Mouse (Mus musculus): Measurements from ENCODE around the gene Ndel1.

The Ndel1 gene

DNA sequence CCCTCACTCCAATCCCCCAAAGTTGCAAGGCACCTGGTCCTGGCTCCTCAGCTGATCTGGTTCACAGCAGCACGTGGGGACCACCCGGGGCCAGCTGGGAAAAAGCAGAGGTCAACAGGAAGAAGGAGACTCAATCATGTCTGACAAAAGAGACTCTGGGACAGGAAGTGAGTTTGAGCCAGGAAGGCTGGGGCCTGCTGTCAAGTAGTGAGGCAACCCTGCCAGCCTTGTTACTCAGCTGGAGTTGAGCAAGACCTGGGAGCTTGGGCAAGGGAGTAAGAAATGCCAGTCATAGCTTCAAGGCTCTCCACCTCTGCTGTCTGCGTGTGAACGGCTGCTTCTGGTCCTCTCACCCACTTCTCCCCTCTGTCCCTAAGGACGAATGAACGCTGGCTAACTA, at the start of gene Ndel1:
Gene Ndel1 (minus strand): TSS at position 111 of the 400 bp plus-strand sequence.
- DNase-seq (ENCODE audit: low spot score): peak; percentile 92

DNA sequence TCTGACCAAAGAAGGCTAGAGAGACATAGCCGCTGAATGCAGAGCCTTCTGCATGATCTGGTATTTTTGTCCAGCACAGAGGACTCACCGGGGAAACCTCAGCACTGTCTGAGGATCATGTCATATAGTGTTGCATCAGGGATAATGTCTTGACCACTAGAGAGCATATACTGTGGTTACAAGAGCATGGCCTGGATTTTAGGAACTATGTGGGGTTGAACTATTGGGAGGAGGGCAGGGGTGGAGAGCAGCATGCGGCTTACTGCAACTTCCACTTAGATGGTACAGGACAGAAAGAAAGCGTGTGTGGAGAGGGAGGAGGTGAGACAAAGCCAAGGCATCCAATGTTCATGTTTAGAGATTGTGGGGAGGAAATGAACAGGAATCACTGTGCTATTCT, 42.9 kb upstream of the Ndel1 start:
- no peak for DNase-seq (ENCODE audit: low spot score)

DNA sequence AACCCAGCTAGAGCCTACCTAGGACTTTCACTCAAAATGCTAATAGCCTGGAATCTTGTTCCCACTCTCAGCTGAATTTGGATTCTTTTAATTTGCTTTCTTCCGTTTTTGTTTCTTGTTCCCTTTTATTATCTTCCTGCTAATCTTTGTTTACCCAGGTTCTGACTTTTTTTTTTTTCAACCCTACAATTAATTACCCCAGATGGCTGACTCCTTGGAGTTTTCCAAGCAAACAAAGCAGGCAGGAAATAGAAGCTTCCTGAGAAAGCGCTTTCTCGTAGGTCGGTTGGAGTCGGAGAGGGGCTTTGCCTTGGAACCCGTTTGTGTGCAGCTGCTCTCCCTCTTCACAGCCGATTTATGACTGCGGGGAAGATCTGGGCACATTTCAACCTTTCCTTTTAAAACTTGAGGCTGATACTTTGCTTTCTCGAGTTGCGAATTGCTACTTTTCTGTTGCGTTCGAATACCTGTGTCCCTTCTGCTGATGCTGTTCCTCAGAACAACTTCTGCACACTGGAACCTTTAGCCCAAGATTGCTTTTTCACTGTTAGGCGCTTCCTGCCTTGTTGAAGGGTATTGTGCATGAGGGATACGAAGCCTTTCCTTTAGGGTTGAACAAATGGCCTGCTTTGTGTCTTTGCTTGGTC, 40.0 kb upstream of the Ndel1 start:
- DNase-seq (ENCODE audit: low spot score): no peak

DNA sequence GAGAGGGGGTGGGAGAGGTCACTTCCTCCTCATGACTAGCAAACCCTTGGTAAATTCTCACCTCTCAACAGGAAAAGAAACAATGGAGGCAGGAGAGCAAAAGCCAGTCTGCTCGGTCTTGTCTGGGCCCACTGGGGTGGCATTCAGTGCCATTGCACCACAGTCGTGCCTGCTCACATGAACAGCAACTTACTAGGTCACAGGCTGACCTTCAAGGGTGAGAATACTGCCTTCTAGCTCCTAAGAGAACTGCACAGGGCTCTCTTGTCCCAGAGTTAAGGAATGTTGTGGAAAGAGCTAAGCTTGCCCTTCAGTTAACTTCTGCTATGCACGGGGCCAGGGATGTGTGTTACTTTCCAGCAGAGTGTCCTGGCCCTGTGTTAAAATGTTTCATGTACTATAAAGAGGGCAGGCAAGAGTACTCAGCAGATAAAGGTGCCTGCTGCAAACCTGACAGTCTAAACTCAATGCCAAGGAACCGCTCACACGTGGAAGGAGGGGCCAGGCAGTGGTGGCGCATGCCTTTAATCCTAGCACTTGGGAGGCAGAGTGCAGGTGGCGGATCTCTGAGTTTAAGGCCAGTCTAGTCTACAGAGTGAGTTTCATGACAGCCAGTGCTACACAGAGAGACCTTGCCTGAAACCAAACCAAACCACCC, 37.3 kb upstream of the Ndel1 start:
- DNase-seq (ENCODE audit: low spot score): no peak

DNA sequence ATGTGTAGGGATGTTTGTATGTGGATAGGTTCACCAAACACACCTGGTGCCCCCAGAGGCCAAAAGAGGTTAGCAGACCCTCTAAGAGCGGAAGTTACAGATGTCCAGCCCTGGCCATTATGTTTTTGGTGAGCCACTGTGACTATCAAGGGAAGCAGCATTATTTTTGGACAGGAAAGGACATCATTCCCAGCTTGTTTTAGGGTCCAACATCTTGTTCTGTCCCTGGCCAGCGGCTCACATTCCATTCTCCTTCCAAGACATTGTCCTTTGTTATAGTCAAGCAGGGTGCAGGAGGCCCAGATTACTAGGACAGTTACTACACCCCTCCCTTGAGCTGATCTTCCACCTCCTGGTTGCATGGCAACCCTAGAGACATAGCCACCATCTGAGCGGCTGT, 35.6 kb upstream of the Ndel1 start:
- DNase-seq (ENCODE audit: low spot score): no peak

DNA sequence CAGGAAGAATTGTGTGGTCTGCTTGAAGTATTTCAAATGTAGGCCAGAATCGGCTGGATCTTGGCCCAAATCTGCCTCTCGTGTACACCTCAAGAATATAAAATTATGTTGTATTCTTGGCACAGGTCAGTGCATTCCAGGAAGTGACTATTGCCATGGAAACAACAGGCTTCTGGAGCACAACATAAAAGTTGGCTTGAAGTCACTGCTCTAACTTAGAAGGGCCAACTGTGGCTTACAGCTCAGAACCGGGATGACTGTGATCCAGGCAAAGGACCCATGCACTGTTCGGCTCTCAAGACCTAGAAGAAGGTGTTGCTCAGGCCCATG, 34.8 kb upstream of the Ndel1 start:
- DNase-seq (ENCODE audit: low spot score): no peak

DNA sequence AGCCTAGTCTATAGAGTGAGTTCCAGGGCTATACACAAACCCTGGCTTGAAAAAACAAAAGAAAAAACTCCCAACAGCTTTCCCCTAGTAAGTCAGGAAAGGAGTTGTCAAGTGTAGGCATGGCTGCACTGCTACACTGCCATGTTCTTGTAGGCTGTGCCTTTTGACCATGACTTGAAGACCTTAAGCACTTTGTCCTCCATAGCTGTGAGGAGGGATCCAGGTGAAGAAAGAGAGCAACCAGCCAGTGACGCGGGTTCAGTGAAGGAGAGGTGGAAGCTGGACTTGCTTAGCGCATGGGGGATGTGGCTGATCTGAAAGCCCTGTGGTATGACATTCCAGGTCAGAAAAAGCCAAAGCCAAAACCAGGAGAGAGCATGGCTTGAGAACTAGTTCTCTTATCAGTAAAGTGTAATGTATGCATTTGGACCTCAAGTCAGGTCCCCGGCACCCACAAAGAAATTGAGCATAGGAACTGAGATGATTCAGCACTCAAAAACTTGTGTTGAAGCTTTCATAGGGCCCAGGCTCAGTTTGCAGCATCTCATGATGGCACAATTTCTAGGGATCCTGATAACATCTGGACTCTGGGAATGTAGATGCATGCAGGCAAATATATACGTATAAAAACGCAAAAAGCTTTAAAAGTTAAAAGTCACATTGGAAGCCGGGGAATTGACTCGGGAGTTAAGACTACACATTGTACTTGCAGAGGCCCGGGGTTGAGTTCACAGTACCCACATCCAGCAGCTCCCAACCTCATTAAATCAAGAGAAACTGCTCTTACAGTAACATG, 34.2 kb upstream of the Ndel1 start:
- DNase-seq (ENCODE audit: low spot score): no peak

DNA sequence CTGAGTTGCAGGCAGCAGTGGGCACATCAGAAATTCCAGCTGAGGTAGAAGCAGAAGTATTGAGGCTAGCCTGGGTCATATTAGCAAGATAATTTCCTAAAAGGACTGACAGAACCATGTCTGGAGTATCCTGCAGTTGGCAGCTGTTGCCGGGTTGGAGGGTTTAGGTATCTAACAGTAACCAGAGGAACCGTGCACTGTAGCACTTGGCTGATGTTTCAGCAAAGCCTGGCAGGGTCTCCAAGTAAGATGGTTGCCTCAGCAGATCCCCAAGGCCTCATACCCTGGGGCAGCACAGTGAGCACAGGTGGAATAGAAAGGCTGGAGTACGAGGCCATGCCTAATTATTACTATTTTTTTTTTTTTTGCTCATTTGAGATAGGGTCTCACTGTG, 33.5 kb upstream of the Ndel1 start:
- no peak for DNase-seq (ENCODE audit: low spot score)

DNA sequence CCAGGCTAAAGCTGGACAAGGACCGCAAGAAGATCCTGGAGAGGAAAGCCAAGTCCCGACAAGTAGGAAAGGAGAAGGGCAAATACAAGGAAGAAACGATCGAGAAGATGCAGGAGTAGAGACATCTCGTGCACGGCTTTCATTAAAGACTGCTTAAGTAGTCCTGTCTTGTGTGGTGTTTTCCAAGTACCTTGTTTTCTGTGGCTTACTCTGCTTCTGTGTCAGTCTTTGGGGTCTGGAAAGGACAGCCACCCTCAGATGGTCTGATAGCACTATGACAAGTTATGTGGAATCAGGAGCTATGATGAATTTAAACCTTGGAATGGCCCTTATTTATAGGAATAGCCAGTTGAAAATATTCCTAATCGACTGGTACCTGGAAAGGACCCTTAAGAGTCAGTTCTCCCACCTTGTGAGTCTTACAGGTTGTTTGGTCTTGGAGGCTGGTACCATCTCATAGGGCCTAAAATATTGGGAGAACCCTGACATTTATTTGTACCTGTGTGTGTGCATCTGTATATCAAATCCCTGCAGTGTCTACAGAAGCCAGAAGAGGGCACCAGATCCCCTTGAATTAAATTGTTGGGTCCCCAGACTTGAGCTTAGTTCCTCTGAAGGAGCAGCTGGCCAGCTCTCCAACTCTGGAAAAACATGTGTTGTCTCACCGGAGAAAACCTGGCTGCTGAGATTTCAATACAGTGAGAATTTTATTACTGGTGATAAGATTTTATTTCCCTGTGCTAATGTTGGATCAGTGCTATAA, 32.9 kb upstream of the Ndel1 start:
- peak; percentile 81 for DNase-seq (ENCODE audit: low spot score)

DNA sequence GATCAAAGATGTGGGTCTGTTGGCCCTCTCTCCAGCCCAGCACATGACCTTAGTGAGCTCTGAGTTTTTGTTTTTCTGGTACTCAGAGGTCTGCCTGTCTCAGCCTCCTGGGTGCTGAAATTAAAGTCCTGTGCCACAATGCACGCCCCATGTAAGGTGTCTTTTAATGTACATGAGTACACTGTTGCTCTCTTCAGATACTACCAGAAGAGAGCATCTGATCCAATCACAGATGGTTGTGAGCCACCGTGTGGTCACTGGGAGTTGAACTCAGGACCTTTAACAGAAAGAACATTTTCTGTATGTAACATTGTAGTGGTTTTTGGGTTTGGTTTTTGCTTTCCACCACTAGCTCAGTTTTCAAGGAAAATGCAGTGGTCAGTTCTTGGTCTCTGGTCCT, 32.1 kb upstream of the Ndel1 start:
- DNase-seq (ENCODE audit: low spot score): no peak

DNA sequence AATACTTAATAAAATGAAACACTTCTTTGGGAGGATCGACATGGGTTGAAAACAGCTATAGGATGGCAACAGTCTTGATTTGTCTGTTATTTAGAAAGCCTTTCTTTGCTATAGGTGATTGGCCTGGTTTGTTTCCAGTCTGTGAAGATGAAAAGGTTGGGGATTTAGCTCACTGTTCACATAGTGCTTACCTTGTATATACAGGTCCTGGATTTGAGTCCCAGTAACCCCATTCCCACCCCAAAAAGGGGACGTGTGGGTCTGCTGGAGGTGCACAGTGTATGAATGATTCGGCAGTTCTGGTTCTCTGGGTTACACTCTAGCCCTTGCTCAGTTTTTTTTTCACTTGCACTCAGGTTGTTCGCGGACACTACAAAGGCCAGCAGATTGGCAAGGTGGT, 31.2 kb upstream of the Ndel1 start:
- DNase-seq (ENCODE audit: low spot score): no peak

DNA sequence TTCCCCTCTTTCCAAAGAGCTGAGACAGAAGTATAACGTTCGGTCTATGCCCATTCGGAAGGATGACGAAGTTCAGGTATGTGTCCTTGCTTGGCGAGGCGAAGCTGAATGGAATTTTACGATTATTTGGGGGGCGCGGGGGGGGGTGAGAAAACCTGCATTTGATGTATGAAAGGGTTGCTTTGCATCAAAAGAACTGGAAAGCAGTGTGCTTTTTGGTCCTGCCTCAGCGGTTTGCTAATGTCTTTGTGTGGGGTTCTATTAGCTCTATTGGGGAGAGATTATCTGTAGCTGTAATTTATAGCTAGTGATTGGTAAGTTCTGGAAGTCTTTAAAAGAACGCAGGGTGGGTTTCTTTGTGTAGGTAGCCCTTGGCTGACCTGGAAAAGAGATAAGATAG, 30.7 kb upstream of the Ndel1 start:
- no peak for DNase-seq (ENCODE audit: low spot score)

DNA sequence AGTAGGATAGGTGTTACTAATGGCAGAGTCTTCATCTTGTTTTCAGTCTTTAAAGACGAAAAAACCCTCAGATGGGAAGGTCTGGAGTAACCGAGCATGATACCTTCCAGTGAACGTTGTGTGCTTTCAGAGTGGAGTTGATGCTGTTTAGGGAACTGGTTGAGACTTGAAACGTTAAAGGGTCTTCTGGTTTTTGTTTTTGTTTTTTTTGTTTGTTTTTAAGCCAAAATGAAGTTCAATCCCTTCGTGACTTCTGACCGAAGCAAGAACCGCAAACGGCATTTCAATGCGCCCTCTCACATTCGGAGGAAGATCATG, 30.3 kb upstream of the Ndel1 start:
- DNase-seq (ENCODE audit: low spot score): no peak

DNA sequence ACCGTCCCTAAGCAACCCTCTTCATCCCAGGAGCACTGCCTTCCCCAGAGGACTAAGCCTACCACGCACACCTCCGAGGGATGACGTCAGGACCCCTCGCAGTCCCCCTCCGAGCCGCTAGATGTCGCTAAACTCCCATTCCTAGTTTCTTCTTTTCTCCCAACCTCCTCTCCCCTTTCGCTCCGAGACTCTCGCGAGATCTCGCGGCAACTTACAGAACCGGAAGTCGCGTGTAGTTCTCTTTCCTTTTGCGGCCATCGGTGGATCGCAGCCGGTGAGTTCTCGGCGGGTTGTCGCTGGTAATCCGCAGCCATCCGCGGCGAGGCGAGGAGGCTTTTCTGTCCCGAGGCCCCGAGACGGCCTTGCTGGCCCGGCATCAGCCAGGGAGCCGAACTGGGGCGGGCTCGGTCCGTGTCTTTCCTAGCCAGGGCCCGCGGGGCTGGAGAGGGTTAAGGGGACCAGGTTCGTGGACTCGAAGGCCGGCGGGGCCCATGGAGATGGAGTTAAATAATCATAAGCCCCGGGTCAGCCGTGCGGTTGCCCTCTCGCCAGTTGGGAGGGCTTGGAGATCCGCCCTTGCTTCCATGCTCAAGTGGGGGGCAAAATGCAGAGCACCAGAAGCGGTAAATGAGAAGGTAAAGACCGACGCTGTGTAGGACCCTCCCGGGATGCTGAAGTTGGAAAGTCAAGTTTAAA, 29.8 kb upstream of the Ndel1 start, which contains the start of gene Rpl26:
Gene Rpl26 (plus strand): TSS at position 233 of the 696 bp plus-strand sequence.
- peak; percentile 99 for DNase-seq (ENCODE audit: low spot score)

DNA sequence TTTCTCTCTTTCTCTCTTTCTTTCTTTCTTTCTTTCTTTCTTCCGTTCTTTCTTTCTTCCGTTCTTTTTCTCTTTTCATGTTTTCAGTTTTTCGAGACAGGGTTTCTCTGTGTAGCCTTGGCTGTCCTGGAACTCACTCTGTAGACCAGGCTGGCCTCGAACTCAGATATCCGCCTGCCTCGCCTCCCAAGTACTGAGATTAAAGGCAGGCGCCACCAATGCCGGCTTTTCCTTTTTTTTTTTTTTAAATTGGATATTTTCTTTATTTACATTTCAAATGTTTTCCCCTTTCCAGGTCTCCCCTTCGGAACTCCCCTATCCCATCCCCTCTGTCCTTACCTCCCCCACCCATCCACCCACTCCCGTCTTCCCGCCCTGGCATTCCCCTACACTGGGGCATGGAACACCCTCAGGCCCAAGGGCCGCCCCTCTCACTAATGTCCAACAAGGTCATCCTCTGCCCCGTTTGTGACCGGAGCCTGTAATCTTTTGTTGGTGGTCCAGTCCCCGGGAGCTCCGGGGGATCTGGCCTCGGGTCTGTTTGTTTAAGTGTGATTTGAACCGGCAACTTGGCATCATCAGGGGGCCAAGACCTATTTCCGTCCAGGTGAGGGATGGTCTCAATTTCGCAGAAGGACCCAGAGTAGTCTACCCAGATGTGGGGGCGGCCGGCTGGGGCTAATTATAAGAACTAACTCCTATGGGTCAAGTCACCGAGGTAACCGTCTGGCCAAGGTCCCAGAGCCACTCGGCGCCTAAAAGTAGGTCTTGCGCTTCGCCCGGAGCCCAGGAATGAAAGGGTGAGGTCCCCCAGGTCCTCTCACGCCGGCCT, 29.1 kb upstream of the Ndel1 start:
- no peak for DNase-seq (ENCODE audit: low spot score)

DNA sequence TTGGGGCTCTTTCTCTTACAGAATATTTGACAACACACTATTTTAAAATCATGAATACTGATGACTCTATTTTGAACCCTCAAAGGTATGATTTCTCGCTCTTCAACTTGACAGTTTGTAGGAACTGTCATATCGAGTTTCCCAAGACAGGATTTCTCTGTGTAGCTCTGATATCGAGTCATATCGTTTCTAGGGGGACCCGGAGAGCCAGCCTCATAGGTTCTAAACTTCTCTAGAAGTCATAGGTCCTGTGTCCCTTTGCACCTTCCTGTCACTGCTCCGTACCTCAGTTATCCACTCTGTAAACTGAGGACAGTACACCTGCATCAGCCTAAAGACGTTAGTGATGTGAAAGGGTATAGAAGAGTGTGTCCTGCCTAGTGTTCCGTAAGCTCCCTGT, 28.2 kb upstream of the Ndel1 start:
- DNase-seq (ENCODE audit: low spot score): no peak

DNA sequence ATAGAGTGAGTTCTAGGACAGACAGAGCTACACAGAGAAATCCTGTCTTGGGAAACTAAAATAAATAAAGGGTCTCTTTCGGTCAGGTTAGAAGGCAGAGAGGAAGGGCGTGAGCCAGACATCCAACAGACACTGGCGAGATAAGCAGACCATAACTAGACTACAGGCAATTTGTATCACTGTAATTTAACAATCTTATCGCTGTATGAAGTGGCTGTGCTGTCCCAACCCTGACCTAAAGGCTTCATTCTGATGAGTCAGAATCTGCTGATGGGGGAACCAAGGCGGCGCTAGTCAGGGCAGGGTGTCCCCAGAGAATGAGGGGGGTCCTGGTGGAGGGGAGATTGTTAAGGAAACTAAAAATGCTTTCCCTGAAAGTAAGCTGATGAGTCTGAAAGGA, 27.1 kb upstream of the Ndel1 start:
- DNase-seq (ENCODE audit: low spot score): no peak

DNA sequence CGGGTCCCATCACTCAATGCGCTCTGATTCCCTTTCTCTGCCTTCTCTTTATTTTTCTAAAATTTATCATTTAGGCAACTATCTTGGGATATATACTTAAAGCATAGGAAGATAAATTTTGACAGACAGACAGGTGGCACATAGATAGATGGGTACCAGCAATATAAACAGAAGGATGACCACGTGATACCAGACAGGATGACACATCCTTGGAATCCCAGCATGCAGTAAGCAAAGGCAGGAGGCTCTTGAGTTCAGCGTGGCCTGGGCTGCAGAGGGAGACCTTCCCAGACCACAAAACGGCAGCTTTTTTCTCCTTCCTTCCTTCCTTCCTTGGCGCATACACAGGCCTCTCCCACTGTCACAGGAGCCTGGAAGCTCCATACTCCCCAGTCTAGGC, 26.2 kb upstream of the Ndel1 start:
- DNase-seq (ENCODE audit: low spot score): no peak

DNA sequence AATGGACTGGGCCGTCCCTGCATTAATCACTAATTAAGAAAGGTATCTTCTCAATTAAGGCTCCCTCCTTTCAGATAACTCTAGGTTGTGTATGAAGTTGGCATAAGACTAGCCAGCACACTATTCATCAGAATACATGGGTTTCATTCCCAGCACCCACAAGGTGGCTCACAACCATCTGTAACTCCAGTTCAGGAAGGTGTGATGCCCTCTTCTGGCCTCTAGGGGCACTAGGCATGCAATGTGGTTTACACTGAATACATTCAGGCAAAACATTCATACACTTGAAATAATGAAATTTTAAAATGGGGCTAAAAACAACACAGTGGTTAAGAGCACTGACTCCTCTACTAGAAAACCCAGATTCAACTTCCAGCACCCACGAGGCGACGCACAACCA, 25.5 kb upstream of the Ndel1 start:
- DNase-seq (ENCODE audit: low spot score): peak; percentile 42

DNA sequence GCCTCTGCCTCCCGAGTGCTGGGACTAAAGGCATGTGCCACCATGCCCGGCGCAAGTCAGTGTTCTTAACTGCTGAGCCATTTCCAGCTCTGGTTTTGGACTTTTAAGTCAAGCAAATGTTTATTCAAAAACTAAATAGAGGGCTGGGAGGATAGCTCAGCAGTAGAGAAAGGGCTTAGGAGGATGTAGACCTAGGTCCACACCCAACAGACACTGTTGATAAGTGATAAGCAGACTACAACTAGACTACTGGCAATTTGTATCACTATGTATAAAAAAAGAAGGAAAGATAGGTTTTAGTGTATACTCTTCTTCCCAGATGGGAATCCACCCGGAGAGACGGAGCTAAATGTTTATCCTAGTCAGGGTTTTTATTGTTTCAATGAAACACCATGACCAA, 24.6 kb upstream of the Ndel1 start:
- no peak for DNase-seq (ENCODE audit: low spot score)

DNA sequence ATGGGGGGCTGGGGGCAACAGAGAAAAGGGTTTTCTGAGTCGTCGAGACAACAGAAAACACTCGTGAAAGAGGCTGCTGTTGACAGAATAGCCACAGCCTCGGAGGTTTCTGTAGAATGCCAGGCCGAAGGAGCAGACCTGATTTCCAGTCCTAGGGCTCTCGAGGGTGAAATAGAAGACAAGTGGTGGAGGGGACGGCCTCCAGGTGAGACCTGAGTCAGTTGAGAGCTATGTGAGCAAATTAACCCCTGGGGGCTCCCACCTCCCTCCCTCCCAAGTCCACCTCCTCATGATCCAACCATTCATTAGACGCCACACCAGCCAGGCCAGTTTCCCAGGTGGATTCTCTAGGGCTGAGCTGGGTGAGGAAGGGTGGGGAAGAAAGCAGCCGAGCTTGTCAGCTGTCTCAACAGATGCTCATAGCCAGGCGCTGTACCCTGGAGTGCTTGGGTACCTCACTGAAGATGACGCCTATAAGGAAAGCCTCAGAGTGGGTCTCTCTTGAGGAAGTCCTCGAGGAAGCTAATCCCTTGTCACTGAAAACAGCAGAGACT, 22.3 kb upstream of the Ndel1 start:
- no peak for DNase-seq (ENCODE audit: low spot score)

All from lung, postnatal 25 days (tissue).